Mouse (Mus musculus): ENCODE results near the gene 4921524J17Rik. TPM values are rescaled to one million over a fixed set of nuclear protein-coding genes. Genes with fewer than 3 reads are reported as not detected.

4921524J17Rik gene
- polyA plus RNA-seq, 1 experiment from 2014 or later: 50.2 TPM

DNA sequence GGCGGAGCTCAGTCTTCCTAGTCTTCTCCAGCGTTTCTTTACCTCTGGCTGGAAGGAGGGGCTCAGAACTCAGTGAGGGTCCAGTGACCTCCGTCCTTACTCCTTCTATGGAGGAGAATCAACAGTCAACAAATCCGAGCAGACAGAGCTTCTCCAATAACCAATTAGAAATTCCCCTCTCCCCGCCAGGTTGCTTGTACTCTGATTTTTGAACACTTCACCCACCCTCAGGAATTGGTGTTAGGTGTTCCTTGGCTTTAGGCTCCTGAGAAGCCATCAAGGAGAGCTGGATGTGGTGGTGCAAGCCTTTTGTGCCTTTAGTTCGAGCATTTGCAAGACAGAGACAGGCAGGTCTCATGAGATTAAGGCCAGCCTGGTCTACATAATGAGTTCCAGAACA lies 40.2 kb upstream of the 4921524J17Rik start:
- Histone ChIP-seq H3K27me3 (replicated peaks; ENCODE audit: control insufficient read depth, insufficient read depth, low read length) (no peaks in the 10 kb centered on the region), H3K9me3 (ENCODE audit: control insufficient read depth, low read length) (no peaks in the 10 kb centered on the region), H3K4me1 (ENCODE audit: control insufficient read depth, insufficient read depth, low read length) (no peaks in the 10 kb centered on the region), H3K9ac (ENCODE audit: low read depth, low read length) (no peak overlapping the region), H3K4me3 (ENCODE audit: low read depth, low read length) (no peak overlapping the region), H3K36me3 (ENCODE audit: control insufficient read depth, insufficient read depth, low read length) (no peaks in the 10 kb centered on the region), H3K27ac (replicated peaks; ENCODE audit: low read depth, low read length) (no peak overlapping the region), H3K4me2 (ENCODE audit: low read depth, low read length) (no peak overlapping the region)
- WGBS: 65% methylated on average over 6 of the region's 6 CpGs
- DNase-seq (ENCODE audit: low spot score) (no peak), ATAC-seq (ENCODE audit: low read depth) (no peak)

GRCm38 (mm10) chr8:85470753-85471152 lies 38.1 kb upstream of the 4921524J17Rik start:
- no peaks in the 10 kb centered on the region for H3K27me3 ChIP-seq (replicated peaks; ENCODE audit: control insufficient read depth, insufficient read depth, low read length)
- DNase-seq (ENCODE audit: low spot score) (no peak), ATAC-seq (ENCODE audit: low read depth) (no peak)
- H3K4me3 ChIP-seq (ENCODE audit: low read depth, low read length): no peak overlapping the region
- WGBS: 76% methylated on average over 8 of the region's 8 CpGs
- no peak overlapping the region for H3K27ac ChIP-seq (replicated peaks; ENCODE audit: low read depth, low read length)
- no peaks in the 10 kb centered on the region for H3K36me3 ChIP-seq (ENCODE audit: control insufficient read depth, insufficient read depth, low read length)
- no peak overlapping the region for H3K9ac ChIP-seq (ENCODE audit: low read depth, low read length)
- H3K9me3 ChIP-seq (ENCODE audit: control insufficient read depth, low read length): no peaks in the 10 kb centered on the region
- no peaks in the 10 kb centered on the region for H3K4me1 ChIP-seq (ENCODE audit: control insufficient read depth, insufficient read depth, low read length)
- no peak overlapping the region for H3K4me2 ChIP-seq (ENCODE audit: low read depth, low read length)

GRCm38 (mm10) chr8:85466056-85466455 lies 33.4 kb upstream of the 4921524J17Rik start:
- no peaks in the 10 kb centered on the region for H3K4me1 ChIP-seq (ENCODE audit: control insufficient read depth, insufficient read depth, low read length)
- H3K9ac ChIP-seq (ENCODE audit: low read depth, low read length): no peak overlapping the region
- H3K9me3 ChIP-seq (ENCODE audit: control insufficient read depth, low read length): no peaks in the 10 kb centered on the region
- no peak overlapping the region for H3K27ac ChIP-seq (replicated peaks; ENCODE audit: low read depth, low read length)
- 72% methylated on average over 4 of the region's 4 CpGs for WGBS
- DNase-seq (ENCODE audit: low spot score): no peak
- H3K36me3 ChIP-seq (ENCODE audit: control insufficient read depth, insufficient read depth, low read length): no peaks in the 10 kb centered on the region
- H3K4me3 ChIP-seq (ENCODE audit: low read depth, low read length): no peak overlapping the region
- H3K27me3 ChIP-seq (replicated peaks; ENCODE audit: control insufficient read depth, insufficient read depth, low read length): no peaks in the 10 kb centered on the region
- ATAC-seq (ENCODE audit: low read depth): no peak
- no peak overlapping the region for H3K4me2 ChIP-seq (ENCODE audit: low read depth, low read length)

- no peak for DNase-seq (ENCODE audit: low spot score)
- Histone ChIP-seq H3K9ac (ENCODE audit: low read depth, low read length) (no peak overlapping the region), H3K36me3 (ENCODE audit: control insufficient read depth, insufficient read depth, low read length) (no peaks in the 10 kb centered on the region), H3K9me3 (ENCODE audit: control insufficient read depth, low read length) (no peaks in the 10 kb centered on the region), H3K27me3 (replicated peaks; ENCODE audit: control insufficient read depth, insufficient read depth, low read length) (no peaks in the 10 kb centered on the region), H3K4me2 (ENCODE audit: low read depth, low read length) (no peak overlapping the region), H3K4me1 (ENCODE audit: control insufficient read depth, insufficient read depth, low read length) (no peaks in the 10 kb centered on the region), H3K4me3 (ENCODE audit: low read depth, low read length) (no peak overlapping the region), H3K27ac (replicated peaks; ENCODE audit: low read depth, low read length) (no peak overlapping the region)
- ATAC-seq (ENCODE audit: low read depth): no peak
Observed at GRCm38 (mm10) chr8:85464316-85464715, 31.7 kb upstream of the 4921524J17Rik start.

DNA sequence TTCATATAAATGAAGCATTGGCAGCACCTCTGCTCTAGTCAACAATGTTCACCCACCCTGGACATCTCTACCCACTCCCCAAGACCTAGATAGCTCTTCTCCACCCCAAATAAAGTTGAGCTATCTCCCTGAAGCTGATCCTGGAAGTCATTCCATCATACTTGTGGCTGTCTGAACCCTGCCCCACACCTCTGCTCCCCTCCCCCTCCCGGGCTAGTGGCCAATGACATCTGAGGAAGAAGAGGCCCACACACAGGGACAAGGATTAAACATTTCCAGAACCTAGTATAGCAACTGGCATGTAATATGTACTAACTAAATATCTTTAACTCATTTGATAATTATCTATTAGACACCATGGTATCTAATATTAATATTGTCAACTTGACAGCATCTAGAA lies 29.8 kb upstream of the 4921524J17Rik start:
- no peaks in the 10 kb centered on the region for H3K9me3 ChIP-seq (ENCODE audit: control insufficient read depth, low read length)
- WGBS: 89% methylated on average over 1 of the region's 1 CpGs
- no peaks in the 10 kb centered on the region for H3K27me3 ChIP-seq (replicated peaks; ENCODE audit: control insufficient read depth, insufficient read depth, low read length)
- H3K4me1 ChIP-seq (ENCODE audit: control insufficient read depth, insufficient read depth, low read length): no peaks in the 10 kb centered on the region
- H3K9ac ChIP-seq (ENCODE audit: low read depth, low read length): no peak overlapping the region
- no peak overlapping the region for H3K27ac ChIP-seq (replicated peaks; ENCODE audit: low read depth, low read length)
- no peak overlapping the region for H3K4me3 ChIP-seq (ENCODE audit: low read depth, low read length)
- no peak for DNase-seq (ENCODE audit: low spot score)
- no peak overlapping the region for H3K4me2 ChIP-seq (ENCODE audit: low read depth, low read length)
- no peaks in the 10 kb centered on the region for H3K36me3 ChIP-seq (ENCODE audit: control insufficient read depth, insufficient read depth, low read length)
- no peak for ATAC-seq (ENCODE audit: low read depth)

DNA sequence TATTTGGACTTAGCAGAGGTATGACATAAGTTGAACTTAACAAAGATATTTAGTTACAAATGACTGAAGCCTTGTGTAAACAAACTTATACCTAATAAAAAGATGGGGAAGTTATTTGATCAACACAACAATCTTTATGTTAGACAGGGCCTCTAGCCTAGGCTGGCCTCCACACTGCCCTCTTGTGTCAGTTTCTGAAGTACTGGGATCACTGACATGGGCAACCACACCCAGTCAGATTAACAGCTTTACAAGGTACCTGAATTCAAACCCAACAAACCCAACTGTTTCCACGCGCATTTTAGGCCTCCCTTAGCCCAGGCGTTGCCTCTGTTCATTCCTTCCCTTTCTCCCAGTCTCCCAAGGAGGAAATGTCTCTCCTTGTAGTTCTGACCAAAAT lies 28.7 kb upstream of the 4921524J17Rik start:
- H3K4me3 ChIP-seq (ENCODE audit: low read depth, low read length): no peak overlapping the region
- H3K27me3 ChIP-seq (replicated peaks; ENCODE audit: control insufficient read depth, insufficient read depth, low read length): no peaks in the 10 kb centered on the region
- no peak for ATAC-seq (ENCODE audit: low read depth)
- DNase-seq (ENCODE audit: low spot score): no peak
- WGBS: 71% methylated on average over 3 of the region's 3 CpGs
- H3K27ac ChIP-seq (replicated peaks; ENCODE audit: low read depth, low read length): no peak overlapping the region
- H3K4me2 ChIP-seq (ENCODE audit: low read depth, low read length): no peak overlapping the region
- H3K36me3 ChIP-seq (ENCODE audit: control insufficient read depth, insufficient read depth, low read length): no peaks in the 10 kb centered on the region
- no peaks in the 10 kb centered on the region for H3K9me3 ChIP-seq (ENCODE audit: control insufficient read depth, low read length)
- H3K4me1 ChIP-seq (ENCODE audit: control insufficient read depth, insufficient read depth, low read length): no peaks in the 10 kb centered on the region
- H3K9ac ChIP-seq (ENCODE audit: low read depth, low read length): no peak overlapping the region

DNA sequence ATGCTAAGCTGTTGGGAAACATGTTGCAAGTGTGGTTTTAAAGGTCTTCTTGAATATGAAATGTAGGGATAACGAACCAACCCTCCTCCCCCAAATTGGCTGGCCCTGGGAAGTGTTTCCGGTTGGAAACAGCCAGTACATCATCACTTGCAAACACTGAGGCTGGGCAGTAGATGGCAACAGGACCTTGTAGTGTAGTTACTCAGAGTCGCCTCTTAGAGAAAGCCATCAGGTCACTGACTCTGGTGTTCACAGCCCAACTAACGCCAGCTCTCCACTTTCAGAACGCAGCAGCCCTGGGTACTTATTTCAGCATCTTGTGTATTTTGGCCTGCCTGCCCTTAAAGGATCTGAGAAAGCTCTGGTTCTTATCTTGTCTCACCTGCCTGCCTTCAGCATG lies 28.2 kb upstream of the 4921524J17Rik start:
- no peak for ATAC-seq (ENCODE audit: low read depth)

DNA sequence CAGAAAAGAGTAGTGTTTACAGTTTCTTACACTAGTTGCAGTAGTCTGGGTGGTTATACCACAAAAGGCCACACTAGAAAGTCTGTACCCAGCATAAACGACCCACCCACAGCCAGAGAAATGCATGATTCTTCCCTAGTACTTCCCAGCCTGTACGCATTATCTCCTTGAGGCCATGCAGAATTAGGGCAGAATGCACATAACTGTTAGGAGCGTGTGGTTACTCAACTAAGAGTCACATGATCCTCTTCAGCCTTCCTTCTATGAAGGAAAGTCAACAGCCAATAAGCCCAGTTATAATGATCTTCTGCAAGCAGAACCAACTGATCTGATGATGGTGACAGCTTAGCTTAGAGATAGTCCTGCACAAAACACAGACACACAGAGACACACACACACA lies 26.9 kb upstream of the 4921524J17Rik start:
- WGBS: 65% methylated on average over 3 of the region's 3 CpGs
- no peaks in the 10 kb centered on the region for H3K27me3 ChIP-seq (replicated peaks; ENCODE audit: control insufficient read depth, insufficient read depth, low read length)
- DNase-seq (ENCODE audit: low spot score) (no peak), ATAC-seq (ENCODE audit: low read depth) (no peak)
- no peak overlapping the region for H3K4me2 ChIP-seq (ENCODE audit: low read depth, low read length)
- H3K9me3 ChIP-seq (ENCODE audit: control insufficient read depth, low read length): no peaks in the 10 kb centered on the region
- H3K27ac ChIP-seq (replicated peaks; ENCODE audit: low read depth, low read length): no peak overlapping the region
- no peak overlapping the region for H3K9ac ChIP-seq (ENCODE audit: low read depth, low read length)
- no peaks in the 10 kb centered on the region for H3K4me1 ChIP-seq (ENCODE audit: control insufficient read depth, insufficient read depth, low read length)
- no peak overlapping the region for H3K4me3 ChIP-seq (ENCODE audit: low read depth, low read length)
- no peaks in the 10 kb centered on the region for H3K36me3 ChIP-seq (ENCODE audit: control insufficient read depth, insufficient read depth, low read length)

More for the DNA sequence above, 28.2 kb upstream of the 4921524J17Rik start:
- DNase-seq (ENCODE audit: low spot score): no peak
- H3K4me2 ChIP-seq (ENCODE audit: low read depth, low read length): no peak overlapping the region
- H3K27ac ChIP-seq (replicated peaks; ENCODE audit: low read depth, low read length): no peak overlapping the region
- H3K27me3 ChIP-seq (replicated peaks; ENCODE audit: control insufficient read depth, insufficient read depth, low read length): no peaks in the 10 kb centered on the region
- H3K9ac ChIP-seq (ENCODE audit: low read depth, low read length): no peak overlapping the region
- no peaks in the 10 kb centered on the region for H3K4me1 ChIP-seq (ENCODE audit: control insufficient read depth, insufficient read depth, low read length)
- WGBS: 33% methylated on average over 5 of the region's 5 CpGs
- H3K9me3 ChIP-seq (ENCODE audit: control insufficient read depth, low read length): no peaks in the 10 kb centered on the region
- H3K36me3 ChIP-seq (ENCODE audit: control insufficient read depth, insufficient read depth, low read length): no peaks in the 10 kb centered on the region
- H3K4me3 ChIP-seq (ENCODE audit: low read depth, low read length): no peak overlapping the region

GRCm38 (mm10) chr8:85456536-85456935 lies 23.9 kb upstream of the 4921524J17Rik start:
- WGBS: 9% methylated on average over 14 of the region's 14 CpGs
- ATAC-seq (ENCODE audit: low read depth): peak; percentile 67
- no peaks in the 10 kb centered on the region for H3K36me3 ChIP-seq (ENCODE audit: control insufficient read depth, insufficient read depth, low read length)
- no peaks in the 10 kb centered on the region for H3K4me1 ChIP-seq (ENCODE audit: control insufficient read depth, insufficient read depth, low read length)
- H3K9me3 ChIP-seq (ENCODE audit: control insufficient read depth, low read length): no peaks in the 10 kb centered on the region
- no peaks in the 10 kb centered on the region for H3K27me3 ChIP-seq (replicated peaks; ENCODE audit: control insufficient read depth, insufficient read depth, low read length)
- no peak overlapping the region for H3K9ac ChIP-seq (ENCODE audit: low read depth, low read length)
- no peak overlapping the region for H3K27ac ChIP-seq (replicated peaks; ENCODE audit: low read depth, low read length)
- H3K4me2 ChIP-seq (ENCODE audit: low read depth, low read length): peak overlapping the region; percentile 10; the same call in 1 of the 2 replicates
- H3K4me3 ChIP-seq (ENCODE audit: low read depth, low read length): no peak overlapping the region
- DNase-seq (ENCODE audit: low spot score): peak; percentile 94
